Mouse (Mus musculus) MEL (cell line): ENCODE results near the gene Uso1.

ENCODE experiments used
- CTCF ChIP-seq, 3 experiments: IDR thresholded peaks in 2 of 3; conservative IDR thresholded peaks in 1 of 3; 2 replicates each; pipeline ENCODE4 v1.5.1; 2011 to 2012; ENCODE audit warnings: low read length in 3 of 3, low read depth in 2 of 3, mild to moderate bottlenecking in 2 of 3, improper control_type of control experiment in 1 of 3, inconsistent platforms in 1 of 3, mixed read lengths in 1 of 3, moderate library complexity in 1 of 3; ENCODE audit not compliant: control insufficient read depth in 1 of 3, insufficient read depth in 1 of 3, poor library complexity in 1 of 3, severe bottlenecking in 1 of 3
- EP300 ChIP-seq, 2 experiments: IDR thresholded peaks; 2 replicates each; pipeline ENCODE4 v1.6.1; 2011; ENCODE audit warnings: improper control_type of control experiment in 2 of 2, low read length in 2 of 2, low read depth in 1 of 2, mild to moderate bottlenecking in 1 of 2
- GABPA ChIP-seq: IDR thresholded peaks from 2 replicates; pipeline ENCODE4 v1.6.1; 2012; ENCODE audit warnings: low read depth, mild to moderate bottlenecking, inconsistent platforms, low read length, improper control_type of control experiment, moderate library complexity
- GATA1 ChIP-seq: IDR thresholded peaks from 2 replicates; pipeline ENCODE4 v1.6.1; 2011; ENCODE audit warnings: low read depth, low read length, improper control_type of control experiment
- HCFC1 ChIP-seq: IDR thresholded peaks from 2 replicates; pipeline ENCODE4 v1.6.1; 2012; ENCODE audit warnings: low read depth, mild to moderate bottlenecking, inconsistent platforms, low read length, improper control_type of control experiment, moderate library complexity
- MAFK ChIP-seq: IDR thresholded peaks from 2 replicates; pipeline ENCODE4 v1.6.1; 2011; ENCODE audit warnings: low read depth, mild to moderate bottlenecking, low read length, improper control_type of control experiment, borderline replicate concordance
- MYC ChIP-seq: IDR thresholded peaks from 2 replicates; pipeline ENCODE4 v1.6.1; 2011; ENCODE audit warnings: low read depth, mild to moderate bottlenecking, low read length, improper control_type of control experiment, moderate library complexity
- POLR2A ChIP-seq, 2 experiments: IDR thresholded peaks; 2 replicates each; pipeline ENCODE4 v1.6.1; 2011 to 2012; ENCODE audit warnings: low read length in 2 of 2, mild to moderate bottlenecking in 2 of 2, control low read depth in 1 of 2, improper control_type of control experiment in 1 of 2, low read depth in 1 of 2, moderate library complexity in 1 of 2; ENCODE audit not compliant: control insufficient read depth in 1 of 2, insufficient read depth in 1 of 2, poor library complexity in 1 of 2
- POLR2AphosphoS2 ChIP-seq: IDR thresholded peaks from 2 replicates; pipeline ENCODE4 v1.6.1; 2011; ENCODE audit warnings: low read length, improper control_type of control experiment
- SMC3 ChIP-seq: IDR thresholded peaks from 2 replicates; pipeline ENCODE4 v1.6.1; 2011; ENCODE audit warnings: low read depth, low read length, improper control_type of control experiment

GRCm38 (mm10) chr5:92248614-92249013, 110.9 kb downstream of the Uso1 start:
- TF ChIP-seq HCFC1 (no peak), CTCF (IDR thresholded peaks at IDR 0.05 in 2 of 3, conservative IDR thresholded peaks at IDR 0.05 in 1 of 3; ENCODE audit: control insufficient read depth in 1 of 3, insufficient read depth in 1 of 3, low read depth in 2 of 3, low read length in 3 of 3, poor library complexity in 1 of 3, severe bottlenecking in 1 of 3) (no peak), EP300 (IDR thresholded peaks at IDR 0.05; ENCODE audit: low read depth in 1 of 2, low read length in 2 of 2) (no peak), SMC3 (no peak), POLR2AphosphoS2 (no peak), GABPA (no peak), MYC (no peak), GATA1 (no peak), MAFK (no peak), POLR2A (IDR thresholded peaks at IDR 0.05; ENCODE audit: control insufficient read depth in 1 of 2, insufficient read depth in 1 of 2, low read depth in 1 of 2, low read length in 2 of 2, poor library complexity in 1 of 2) (no peak)
